Mouse (Mus musculus): Measurements from ENCODE around the gene Ttc34.

The Ttc34 gene

GRCm38 (mm10) chr4:154897676-154898465 is 60.6 kb downstream of the Ttc34 start:
- no peak for DNase-seq (ENCODE audit: low spot score)

DNA sequence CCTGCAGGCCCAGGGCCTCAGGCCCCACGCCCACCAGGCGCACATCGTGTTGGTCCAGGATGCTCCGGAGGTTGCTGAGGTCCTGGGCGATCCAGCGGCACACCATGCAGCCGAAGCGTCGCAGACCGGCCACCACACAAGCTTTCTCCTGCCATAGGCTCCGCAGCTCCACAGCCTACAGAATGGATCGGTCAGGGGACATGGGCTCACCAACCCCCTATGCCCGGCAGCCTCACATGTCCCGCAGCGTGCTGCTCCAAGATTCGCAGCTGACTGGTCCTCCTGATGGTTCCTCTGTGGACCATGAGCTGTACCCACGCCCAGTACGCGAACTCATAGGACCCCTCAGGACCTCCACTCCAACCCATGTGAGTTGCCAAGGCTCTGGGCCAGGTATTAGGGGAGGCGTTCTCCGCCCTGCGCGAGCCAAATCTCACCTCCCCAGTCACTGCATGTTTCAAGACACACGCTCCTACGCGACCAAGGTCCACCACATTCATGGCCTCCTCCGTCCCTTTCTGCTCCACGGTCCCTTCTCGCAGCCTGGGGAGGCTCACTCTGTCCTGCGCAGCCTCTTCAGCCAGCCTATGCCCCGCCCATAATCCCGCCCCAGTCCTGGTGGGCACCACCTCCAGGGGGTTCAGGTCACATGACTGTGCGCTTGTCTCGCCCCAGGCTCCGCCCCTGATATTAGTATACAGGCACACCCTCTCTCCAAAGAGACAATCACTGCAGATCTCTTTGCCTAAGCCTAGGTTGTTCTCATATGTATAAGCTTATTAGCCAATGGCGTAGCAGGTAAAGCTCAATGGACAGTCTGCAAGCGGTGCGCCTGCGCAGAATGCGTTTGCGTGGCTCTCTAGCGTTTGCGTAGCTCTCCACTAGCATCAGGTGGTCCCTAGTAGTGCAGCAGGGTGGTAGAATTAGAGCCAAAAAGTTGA is 61.5 kb downstream of the Ttc34 start, which contains the start of gene Fam213b:
Fam213b (minus strand) TSS at position 630 of the 941 bp plus-strand sequence.
- DNase-seq (ENCODE audit: low spot score) = no peak

- DNase-seq (ENCODE audit: low spot score) = no peak
These were observed 65.1 kb downstream of the Ttc34 start for GRCm38 (mm10) chr4:154902371-154902770.

DNA sequence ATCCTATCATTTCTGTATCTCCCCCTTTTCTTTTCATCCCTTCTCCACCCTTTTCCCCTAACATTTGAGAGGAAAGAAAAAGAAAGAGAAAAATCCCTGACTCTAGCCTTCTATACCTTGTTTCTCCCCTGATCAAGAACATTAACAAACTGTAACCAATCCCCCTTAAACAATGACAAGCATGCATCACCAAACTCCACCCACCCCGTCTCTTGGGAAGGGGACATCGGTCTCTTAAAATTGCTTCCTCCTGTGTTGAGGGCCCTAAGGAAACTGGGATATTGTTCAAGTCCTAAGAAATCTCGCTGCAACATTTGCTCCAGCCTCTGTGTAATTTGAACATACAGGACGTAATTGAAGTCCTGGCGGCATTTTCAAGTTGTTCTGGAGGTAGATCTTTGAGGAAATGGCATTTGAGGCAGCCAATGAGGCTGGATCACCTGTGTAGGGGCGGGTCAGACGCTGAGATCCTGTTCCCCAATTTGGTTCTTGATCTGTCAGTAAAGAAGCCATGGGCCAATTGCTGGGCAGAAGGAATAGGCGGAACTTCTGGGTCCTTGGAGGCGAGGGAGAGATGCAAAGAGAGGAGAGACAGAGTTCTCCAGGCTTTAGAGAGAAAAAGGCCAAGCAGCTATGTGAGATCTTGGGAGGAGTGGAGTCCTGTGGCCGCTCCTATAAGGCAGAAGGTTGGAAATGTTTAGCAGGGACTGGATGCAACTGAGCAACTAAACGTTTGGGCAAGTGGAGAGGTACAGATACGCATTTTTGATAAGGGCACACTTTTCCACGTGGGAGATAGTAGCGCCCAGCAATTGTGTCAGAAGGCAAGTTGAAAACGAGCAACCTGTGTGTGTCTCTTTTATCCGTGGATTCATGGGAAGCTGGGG is 67.2 kb downstream of the Ttc34 start:
- peak; percentile 29 for DNase-seq (ENCODE audit: low spot score)

- DNase-seq (ENCODE audit: low spot score) = peak; percentile 56
These were observed 70.6 kb downstream of the Ttc34 start for GRCm38 (mm10) chr4:154907833-154908232.

DNA sequence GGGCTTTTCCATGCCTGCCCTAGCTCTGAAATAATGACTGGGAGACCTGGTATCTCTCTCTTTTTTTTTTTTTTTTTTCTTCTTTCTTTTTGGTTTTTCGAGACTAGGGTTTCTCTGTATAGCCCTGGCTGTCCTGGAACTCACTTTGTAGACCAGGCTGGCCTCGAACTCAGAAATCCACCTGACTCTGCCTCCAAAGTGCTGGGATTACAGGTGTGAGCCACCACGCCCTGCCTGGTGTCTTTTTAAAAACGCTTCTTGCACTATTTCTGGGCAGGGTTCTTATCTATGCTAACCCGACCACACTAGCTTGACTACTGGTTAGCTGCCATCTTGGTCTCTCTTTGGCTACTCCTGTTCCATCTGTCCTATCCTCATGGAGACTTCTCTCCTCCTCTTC is 71.2 kb downstream of the Ttc34 start:
- DNase-seq (ENCODE audit: low spot score) = no peak

GRCm38 (mm10) chr4:154910606-154911522 is 73.6 kb downstream of the Ttc34 start:
- DNase-seq (ENCODE audit: low spot score) = no peak

DNA sequence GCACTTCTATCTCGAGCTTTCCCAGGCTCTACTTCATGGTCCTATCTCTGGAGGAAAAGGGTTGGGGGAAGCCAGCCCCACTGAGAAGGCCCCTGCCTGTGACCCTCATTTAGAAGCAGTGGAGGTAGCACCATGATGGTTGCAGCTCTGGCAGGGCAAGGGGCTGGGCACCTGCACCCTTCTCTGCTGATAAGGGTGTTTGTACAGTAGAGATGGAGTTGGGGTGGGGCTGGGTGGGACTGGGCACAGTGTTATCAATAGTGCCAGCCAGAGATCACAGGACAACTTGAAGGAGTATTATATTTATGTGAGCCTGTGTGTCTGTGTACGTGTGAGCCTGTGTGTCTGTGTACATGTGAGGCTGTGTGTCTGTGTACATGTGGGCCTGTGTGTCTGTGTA is 74.4 kb downstream of the Ttc34 start:
- DNase-seq (ENCODE audit: low spot score) = no peak

DNA sequence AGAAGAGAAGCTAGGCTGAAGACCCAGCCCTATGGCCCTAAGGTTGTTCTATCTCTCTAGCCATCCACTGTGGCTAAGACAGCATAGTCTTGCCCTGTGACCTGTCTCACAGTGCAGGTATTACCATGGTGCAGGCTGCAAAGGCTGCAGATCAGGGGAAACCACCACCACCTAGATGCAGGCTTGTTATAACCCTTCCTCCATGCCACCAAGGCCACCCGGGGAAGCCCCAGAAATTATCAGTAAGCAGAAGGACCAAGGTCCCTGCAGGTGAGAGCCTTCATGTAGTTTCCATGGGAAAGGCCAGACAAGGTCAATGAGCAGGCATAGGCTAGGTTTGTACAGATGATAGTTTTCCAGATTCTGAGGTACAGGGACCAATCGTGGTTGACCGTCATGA is 76.6 kb downstream of the Ttc34 start:
- DNase-seq (ENCODE audit: low spot score) = no peak

DNA sequence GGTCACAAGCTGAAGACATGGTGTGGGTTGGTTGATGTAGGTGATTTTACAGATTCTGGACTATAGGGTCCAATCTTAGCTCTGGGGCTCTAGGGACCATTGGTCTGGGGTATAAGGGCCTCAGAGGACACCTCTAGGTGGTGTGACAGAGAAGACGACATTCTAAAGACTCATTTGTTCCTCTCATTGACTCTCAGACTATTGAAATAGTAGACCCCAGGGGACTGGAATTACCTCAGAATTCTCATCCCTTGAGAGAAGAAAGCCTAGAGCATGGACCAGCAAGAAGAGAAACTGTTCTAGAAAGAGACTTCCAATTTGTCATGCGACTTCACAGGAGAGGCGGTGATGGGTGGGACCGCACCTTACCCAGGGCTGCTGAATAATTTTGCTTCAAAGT is 77.0 kb downstream of the Ttc34 start:
- DNase-seq (ENCODE audit: low spot score) = no peak

- DNase-seq (ENCODE audit: low spot score) = no peak
These were observed 77.4 kb downstream of the Ttc34 start for GRCm38 (mm10) chr4:154914707-154915106.

DNA sequence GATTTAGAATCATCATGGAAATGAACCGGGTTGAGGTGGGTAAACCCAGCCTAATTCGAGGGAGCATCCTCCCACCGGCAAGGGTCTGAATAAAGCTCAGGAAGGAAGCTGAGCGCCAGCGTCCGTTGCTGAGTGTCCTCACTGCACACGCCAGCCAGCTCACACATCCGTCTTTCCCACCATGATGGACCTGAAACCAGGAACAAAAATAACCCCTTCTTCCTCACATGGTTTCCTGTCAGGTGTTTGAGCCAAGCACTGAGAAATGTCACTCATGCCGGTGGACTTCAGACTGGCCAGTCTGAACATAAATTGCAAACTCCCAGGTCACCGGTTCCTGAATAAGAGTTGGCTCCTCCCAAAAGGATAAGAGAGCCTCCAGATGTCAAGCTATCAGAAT is 78.0 kb downstream of the Ttc34 start:
- no peak for DNase-seq (ENCODE audit: low spot score)

DNA sequence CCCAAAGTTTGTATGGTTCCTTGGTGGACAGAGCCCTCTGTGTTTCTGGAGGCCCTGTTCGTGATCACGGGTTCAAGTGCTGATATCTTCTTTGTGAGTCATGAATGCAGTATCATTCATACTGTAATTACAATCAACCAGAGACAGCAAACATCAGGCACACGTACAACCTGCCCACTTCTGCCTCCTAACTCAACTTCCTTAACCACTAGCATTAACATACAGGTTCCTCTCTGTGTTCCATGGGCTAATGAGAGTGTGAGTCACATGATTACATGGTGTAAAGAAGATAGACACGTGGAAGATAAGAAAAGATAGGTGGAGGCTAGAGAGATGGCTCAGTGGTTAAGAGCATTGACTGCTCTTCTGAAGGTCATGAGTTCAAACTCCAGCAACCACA is 79.4 kb downstream of the Ttc34 start:
- DNase-seq (ENCODE audit: low spot score) = no peak

Data from MN1 (cell line).